Mouse (Mus musculus): Measurements from ENCODE around the gene Ascl2.
A peak's percentile ranks its signal among the peaks of the same experiment; 100 is the strongest.

Gene Ascl2

DNA sequence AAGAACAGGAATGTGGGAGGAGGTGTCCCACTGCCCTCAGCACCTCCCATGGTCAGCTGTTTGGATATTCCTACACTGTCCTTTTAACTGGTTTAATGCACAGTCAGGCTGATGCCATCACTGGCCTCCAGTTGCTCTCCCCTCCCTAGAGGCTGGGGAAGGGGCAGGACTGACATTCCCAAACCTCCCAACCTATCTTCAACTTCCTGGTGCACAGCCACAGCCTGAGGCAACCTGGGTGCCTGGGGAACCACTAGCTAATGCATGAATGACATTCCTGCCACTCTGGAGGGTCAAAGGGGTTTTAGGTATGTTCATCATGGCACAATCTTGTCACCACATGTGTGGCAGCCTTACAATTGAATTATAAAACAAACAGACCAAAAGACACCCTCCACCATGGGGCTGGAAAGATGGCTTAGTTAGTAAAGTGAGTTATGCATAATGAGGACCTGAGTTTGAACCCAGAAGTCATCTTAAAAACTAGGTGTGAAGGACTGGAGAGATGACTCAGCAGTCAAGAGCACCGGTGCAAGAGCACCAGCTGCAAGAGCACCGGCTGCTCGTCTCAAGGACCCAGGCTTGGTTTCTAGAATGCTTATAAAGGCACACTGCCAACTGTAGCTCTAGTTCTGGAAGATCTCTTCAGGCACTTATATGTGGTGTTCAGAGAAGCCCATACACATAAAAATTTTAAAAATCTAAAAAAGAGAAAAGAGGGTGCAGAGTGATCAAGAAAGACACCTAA is 28.5 kb upstream of the Ascl2 start:
- DNase-seq, result peak; percentile 69

- no peak for DNase-seq
These were observed 27.9 kb upstream of the Ascl2 start for GRCm38 (mm10) chr7:142996998-142997397.

DNA sequence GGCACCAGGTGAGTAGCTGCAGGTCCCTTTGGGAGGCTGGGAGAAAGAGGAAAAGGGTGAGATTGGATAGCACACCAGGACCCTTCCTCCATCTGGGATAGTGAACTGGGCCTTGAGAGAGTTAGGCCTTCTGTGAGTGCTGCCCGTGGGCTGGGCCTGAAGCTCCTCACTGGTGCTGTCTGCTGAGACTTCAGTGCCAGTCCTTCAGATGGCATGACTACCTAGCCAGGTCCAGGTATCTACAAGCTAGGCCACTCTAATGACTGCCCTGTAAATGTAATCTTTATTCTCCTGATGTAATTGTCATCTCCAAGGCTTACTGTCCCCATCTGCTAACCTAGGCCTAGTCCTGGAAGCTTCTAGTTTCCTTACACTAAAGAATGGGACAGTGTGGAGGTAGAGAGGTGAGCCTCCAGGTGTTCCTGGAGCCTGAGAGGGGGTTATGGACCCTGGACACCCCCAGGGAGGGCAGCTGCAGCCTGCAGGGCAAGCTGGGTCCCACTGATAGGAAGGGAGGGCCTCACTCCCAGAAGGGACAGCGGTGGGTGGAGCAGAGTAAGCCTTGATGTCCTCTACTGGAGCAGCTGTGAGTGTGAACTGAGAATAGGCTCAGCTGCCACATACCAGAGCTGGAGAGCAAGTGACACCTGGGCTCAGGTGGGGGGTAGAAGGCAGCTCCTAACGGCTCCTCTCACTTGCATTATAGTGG is 26.7 kb upstream of the Ascl2 start:
- DNase-seq, result no peak

DNA sequence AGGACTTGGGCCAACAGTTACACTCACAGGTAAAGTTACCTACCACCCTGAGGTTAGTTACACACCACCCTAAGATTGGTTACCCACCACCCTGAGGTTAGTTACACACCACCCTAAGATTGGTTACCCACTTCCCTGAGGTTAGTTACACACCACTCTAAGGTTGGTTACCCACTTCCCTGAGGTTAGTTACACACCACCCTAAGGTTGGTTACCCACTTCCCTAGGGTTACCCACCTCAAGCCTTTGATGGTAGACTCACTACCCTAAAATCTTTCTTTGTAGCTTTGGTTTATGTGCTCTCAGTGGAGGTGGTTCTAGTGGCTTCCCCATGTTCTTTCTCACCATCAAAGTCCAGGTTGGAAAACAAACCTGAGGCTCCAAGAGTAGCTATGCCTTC is 25.9 kb upstream of the Ascl2 start:
- no peak for DNase-seq

DNA sequence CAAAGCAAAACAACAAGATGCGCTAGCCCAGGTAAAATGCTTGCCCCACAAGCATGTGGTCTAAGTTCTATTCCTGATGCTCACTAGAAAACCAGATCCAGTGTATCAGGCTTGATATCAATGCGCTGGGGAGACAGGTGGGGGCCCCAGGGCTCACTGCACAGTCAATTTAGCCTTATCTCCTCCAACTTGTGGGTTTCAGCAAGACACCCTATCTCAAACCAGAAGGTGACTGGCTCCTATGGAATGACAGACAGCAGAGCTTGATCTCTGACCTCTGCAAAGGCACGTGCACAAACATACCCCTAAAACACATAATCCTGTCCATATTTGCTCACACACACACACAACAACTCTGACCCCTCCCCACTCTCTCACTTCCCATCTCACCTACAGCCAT is 18.7 kb upstream of the Ascl2 start:
- no peak for DNase-seq

DNA sequence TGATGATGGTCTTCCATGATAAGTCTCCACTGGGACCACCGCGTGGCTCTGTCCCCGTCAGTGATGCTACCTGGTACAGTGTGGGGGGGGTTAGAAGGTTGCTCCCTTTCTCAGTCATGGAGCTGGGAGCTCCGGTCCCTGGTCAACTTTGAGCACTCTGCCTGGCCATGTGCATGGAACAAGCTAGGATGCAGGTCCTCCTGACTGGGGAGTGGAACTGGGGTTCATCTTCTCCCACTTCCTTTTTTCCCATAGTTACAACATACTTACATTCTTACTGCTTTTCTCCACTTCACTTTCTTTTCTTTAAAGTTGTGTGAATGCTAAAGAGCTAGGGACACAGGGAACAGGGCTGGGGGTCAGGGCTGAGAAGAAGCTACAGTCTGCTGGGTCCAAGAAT is 16.1 kb upstream of the Ascl2 start:
- no peak for DNase-seq

GRCm38 (mm10) chr7:142981908-142982307 is 12.8 kb upstream of the Ascl2 start:
- no peak for DNase-seq

- DNase-seq, result peak; percentile 55
These were observed 918 bp downstream of the Ascl2 start for GRCm38 (mm10) chr7:142967884-142968808.

DNA sequence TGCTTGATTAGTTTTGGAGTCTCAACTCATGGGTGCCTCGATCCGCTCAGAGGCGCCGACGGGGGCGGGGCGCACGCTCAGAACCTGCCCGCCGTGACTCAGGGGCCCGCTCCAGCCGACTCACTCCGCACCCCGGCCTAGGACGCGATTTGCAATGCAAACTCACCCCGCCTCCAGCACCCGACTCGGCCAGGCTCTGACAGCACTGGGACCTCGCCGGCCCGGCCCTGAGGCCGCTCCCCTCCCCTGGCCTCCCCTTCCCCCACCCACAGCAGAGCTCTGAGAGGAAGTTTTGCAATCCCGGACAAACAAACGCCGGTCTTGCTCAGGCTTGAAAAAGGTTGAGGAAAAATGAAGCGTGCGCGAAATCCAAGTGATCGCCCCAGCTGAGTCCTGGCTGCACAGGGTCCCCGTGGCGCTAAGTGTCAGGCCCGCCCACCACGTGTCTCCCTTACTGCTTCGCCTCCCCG is 1.6 kb downstream of the Ascl2 start:
- DNase-seq, result peak; percentile 54

DNA sequence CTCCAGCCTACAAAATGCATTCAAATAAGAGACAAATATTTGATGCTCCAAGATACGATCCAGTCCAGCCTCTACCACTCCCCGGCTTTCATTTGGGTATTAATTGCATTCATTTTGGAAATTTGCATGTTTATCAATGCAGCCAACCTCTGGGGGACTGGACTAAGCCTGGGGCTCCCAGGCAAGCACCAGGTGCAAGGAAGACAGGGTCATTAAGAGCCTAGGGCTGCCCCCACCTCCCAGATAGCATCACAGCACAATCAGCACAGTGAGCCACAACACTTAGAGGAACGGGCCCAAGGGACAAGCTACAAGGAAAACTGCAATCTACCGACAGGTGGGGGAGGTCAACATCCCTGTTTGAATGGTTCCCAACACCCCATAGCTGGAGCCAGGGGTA is 9.3 kb downstream of the Ascl2 start:
- DNase-seq, result no peak

DNA sequence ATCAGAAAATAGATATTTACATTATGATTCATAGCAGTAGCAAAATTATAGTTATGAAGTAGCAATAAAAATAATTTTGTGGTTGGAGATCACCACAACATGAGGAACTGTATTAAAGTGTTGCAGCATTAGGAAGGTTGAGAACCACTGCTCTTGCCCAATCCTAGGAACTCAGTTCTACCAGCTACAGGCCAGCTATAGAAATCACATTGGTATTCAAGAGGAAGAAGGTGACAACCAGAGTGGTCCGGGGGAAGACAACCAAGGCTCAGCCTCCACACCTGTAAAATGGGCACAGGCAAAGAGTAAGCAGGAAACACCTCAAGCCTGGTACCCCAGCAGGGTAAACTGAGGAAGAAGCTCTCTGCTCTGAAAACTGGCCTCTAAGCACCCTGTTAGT is 10.2 kb downstream of the Ascl2 start:
- no peak for DNase-seq

- no peak for DNase-seq
These were observed 13.0 kb downstream of the Ascl2 start for GRCm38 (mm10) chr7:142956018-142956417.

DNA sequence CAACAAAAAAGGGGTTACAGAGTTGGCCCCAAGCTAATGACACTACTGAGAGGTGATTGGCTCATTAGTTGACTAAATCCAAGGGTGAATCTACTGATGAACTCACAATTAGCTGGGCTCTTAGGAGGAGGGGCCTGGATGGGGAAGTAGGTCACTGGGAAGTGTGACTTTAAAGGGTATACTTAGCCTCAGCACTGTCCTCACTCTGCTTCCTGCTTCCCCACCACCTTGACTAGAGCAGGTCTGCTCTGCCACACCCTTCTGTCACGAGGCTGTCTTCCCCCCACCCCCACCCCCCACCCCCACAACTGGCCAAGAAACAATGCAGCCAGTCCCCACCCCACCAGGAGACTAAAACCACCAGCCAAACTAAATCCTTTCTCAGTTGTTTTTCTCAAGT is 19.5 kb downstream of the Ascl2 start:
- DNase-seq, result no peak

DNA sequence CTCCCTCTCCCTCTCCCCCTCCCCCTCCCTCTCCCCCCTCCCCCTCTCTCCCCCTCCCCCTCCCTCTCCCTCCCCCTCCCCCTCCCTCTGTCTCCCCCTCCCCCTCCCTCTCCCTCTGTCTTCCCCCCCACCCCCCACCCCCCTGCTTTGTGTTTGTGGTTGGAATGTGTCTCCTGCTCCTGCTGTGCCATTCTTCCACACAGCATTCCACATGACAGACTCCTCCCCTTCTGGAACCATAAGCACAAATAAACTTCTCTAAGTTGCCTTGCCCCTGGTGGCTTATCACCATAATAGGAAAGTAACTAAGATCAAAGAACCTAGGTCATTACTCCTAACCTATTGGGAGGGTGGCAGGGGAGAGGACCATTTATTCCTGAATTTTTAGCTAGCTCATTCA is 31.4 kb downstream of the Ascl2 start:
- no peak for DNase-seq

GRCm38 (mm10) chr7:142935708-142936107 is 33.4 kb downstream of the Ascl2 start:
- DNase-seq, result no peak

GRCm38 (mm10) chr7:142932469-142932868 is 36.6 kb downstream of the Ascl2 start:
- no peak for DNase-seq

- no peak for DNase-seq
These were observed 38.0 kb downstream of the Ascl2 start, which contains the start of gene Th for GRCm38 (mm10) chr7:142931028-142931427. TSS of gene Th (minus strand) at chr7:142931128.

DNA sequence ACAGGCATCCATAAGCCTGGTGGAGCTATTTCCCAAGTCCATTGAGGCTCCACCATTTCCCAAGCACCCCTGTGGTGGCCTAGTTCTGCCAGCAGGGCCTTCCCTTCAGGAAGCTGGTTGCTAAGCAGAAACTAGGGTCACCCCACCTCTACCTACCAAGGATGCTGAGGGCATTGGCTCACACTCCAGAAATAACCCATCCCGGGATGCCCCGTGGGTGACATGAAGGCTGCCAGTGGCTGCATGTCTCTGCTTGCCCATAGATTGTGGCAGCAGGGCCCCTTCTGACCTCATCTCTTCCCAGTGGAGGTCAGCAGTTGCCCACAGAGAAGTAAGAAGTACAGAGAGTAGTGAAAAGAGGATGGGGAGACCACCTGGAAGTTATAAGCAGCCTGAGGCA is 39.5 kb downstream of the Ascl2 start:
- no peak for DNase-seq

DNA sequence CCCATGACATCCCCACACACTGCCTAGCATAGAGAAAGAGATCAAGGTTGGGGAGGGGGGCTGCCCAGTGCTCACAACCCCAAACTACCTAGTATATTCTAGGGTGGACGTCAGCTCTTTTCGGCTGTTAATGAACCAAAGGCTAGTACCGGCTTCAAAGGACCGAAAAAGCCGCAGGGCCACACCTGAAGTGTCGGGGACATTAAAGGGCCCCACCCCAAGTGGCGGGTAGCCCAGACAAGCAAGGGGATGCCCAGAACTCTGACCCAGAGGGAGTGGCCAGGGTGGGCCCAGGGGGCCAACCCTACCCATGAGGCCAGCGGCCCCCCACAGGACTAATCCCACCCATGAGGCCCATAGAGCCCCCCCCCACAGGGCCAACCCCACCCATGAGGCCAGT is 41.8 kb downstream of the Ascl2 start:
- DNase-seq, result no peak

DNA sequence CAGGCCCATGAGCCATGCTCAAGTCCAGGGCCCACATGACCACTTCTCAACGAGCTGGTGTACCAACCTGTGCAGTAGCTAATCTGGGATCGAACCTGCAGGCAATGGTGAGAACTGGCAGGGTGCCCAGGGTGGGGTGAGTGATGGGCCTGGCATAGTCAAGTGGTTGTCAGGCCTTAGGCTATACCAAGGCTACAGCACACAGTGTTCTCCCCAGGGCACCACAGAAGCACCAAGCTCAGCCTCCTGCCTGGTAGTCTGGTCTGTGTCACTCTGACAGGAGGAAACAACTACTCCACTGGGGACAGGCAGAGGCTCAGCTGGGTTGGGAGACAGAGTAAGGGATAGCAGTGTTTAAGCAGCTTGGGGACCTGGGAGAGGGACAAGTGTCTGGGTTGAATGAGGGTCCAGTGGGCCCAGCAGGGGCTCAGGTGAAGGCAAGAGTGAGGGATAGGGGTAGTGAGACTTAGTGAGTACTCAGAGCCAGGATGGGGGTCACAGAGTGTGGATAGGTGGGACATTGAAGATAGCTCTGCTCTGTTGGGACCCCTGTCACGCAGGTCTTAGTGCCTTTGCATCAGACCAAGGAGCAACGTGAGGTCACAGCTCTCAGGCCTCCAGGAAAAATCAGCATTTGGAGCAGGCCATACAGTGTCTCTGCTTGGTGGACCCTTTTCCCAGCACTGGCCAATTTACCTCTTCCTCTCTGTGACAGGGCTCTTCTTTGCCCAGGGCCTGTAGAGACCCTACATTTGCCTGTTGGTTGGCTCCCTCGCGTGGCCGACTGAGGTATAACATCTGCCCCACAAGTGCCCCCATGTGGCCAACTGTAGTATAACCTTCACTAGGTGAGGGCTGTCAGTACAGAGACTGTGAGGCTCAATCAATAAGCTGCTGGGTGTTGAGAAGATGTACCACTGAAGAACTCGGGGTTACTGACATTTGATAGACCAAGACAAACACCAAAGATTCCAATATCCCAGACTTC is 50.1 kb downstream of the Ascl2 start:
- DNase-seq, result peak; percentile 81

DNA sequence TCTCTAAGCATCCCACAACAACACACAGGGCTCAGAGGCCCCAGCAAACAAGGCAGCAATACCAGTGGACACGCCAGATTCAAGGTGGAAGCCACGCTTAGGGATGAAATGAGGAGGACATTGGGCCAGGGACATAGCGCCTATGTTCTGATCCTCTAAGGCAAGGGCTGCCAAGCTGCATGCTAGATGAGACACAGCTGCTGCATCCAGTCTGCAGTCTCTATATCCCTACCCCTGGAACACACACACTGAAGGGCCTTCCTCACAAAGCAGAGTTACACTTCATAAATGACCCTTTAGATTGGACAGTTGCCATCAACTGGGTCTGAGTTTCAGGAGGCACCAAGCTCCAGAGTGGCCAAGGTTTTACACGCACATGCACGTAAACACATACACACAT is 51.4 kb downstream of the Ascl2 start:
- no peak for DNase-seq
